Mouse (Mus musculus) CH12.LX (cell line): ENCODE measurements around the gene Abraxas1. TPM values are rescaled to one million over a fixed set of nuclear protein-coding genes. Genes with fewer than 3 reads are reported as not detected.

Source experiments
- DNase-seq: peaks from one replicate; pipeline ENCODE4 v3.0.0-alpha.2; 2013; ENCODE audit errors: extremely low read depth
- H3K27ac ChIP-seq: 2 replicates; pipeline ENCODE4 v1.5.1; 2012; ENCODE audit warnings: low read depth, mild to moderate bottlenecking, control low read depth, moderate library complexity; ENCODE audit not compliant: insufficient read depth
- H3K27me3 ChIP-seq: replicated peaks from 2 replicates; pipeline ENCODE3; 2012; ENCODE audit warnings: inconsistent platforms
- H3K36me3 ChIP-seq, 2 experiments: replicated peaks in 1 of 2; 2 replicates each; pipeline versions ENCODE3 to v1.6.1; 2012; ENCODE audit warnings: inconsistent platforms in 1 of 2, low read length in 1 of 2, mild to moderate bottlenecking in 1 of 2, mixed read lengths in 1 of 2, moderate library complexity in 1 of 2; ENCODE audit not compliant: control insufficient read depth in 1 of 2, insufficient read depth in 1 of 2
- H3K4me1 ChIP-seq, 2 experiments: 2 replicates each; pipeline ENCODE4 v1.6.1; 2012; ENCODE audit warnings: inconsistent platforms in 1 of 2, moderate library complexity in 1 of 2; ENCODE audit not compliant: insufficient read depth in 2 of 2, control insufficient read depth in 1 of 2
- H3K4me2 ChIP-seq: 2 replicates; pipeline ENCODE4 v1.6.1; 2012; ENCODE audit warnings: low read depth, mild to moderate bottlenecking, control low read depth; ENCODE audit not compliant: poor library complexity, insufficient read depth, severe bottlenecking
- H3K4me3 ChIP-seq, 3 experiments: fragments of 150-350 bp in 1 of 3; sonication (generic) in 1 of 3; replicated peaks in 1 of 3; 2 replicates each; pipeline versions ENCODE3 to v1.5.1; 2011 to 2012; ENCODE audit warnings: low read depth in 2 of 3, low read length in 2 of 3, mild to moderate bottlenecking in 2 of 3, moderate library complexity in 2 of 3, control low read depth in 1 of 3, improper control_type of control experiment in 1 of 3, inconsistent platforms in 1 of 3, mixed read lengths in 1 of 3; ENCODE audit not compliant: poor library complexity in 1 of 3
- H3K79me2 ChIP-seq: replicated peaks from 2 replicates; pipeline ENCODE4 v1.6.1; 2012; ENCODE audit warnings: mild to moderate bottlenecking, moderate library complexity; ENCODE audit not compliant: control insufficient read depth, poor library complexity, insufficient read depth, severe bottlenecking; ENCODE audit errors: extremely low read depth
- H3K9ac ChIP-seq: 2 replicates; pipeline ENCODE4 v1.6.1; 2012; ENCODE audit warnings: low read depth, mild to moderate bottlenecking, control low read depth, moderate library complexity; ENCODE audit not compliant: insufficient read depth
- H3K9me3 ChIP-seq: replicated peaks from 2 replicates; pipeline ENCODE3; 2012; ENCODE audit warnings: low read length, inconsistent platforms, mixed read lengths
- BHLHE40 ChIP-seq: IDR thresholded peaks from 2 replicates; pipeline ENCODE4 v1.6.1; 2011; ENCODE audit warnings: mild to moderate bottlenecking, low read depth, low read length, improper control_type of control experiment
- CHD1 ChIP-seq: IDR thresholded peaks from 2 replicates; pipeline ENCODE4 v1.6.1; 2012; ENCODE audit warnings: low read depth, low read length, improper control_type of control experiment, inconsistent platforms
- CTCF ChIP-seq, 2 experiments: IDR thresholded peaks in 1 of 2; conservative IDR thresholded peaks in 1 of 2; 2 replicates each; pipeline ENCODE4 v1.5.1; 2011 to 2012; ENCODE audit warnings: low read depth in 2 of 2, low read length in 2 of 2, improper control_type of control experiment in 1 of 2, inconsistent platforms in 1 of 2, mild to moderate bottlenecking in 1 of 2, moderate library complexity in 1 of 2
- E2F4 ChIP-seq: IDR thresholded peaks from 2 replicates; pipeline ENCODE4 v1.6.1; 2011; ENCODE audit warnings: low read depth, low read length, improper control_type of control experiment; ENCODE audit not compliant: insufficient replicate concordance
- ELF1 ChIP-seq: IDR thresholded peaks from 2 replicates; pipeline ENCODE4 v1.6.1; 2014; ENCODE audit warnings: low read depth, mild to moderate bottlenecking, inconsistent platforms, low read length, improper control_type of control experiment
- EP300 ChIP-seq: IDR thresholded peaks from 2 replicates; pipeline ENCODE4 v1.6.1; 2011; ENCODE audit warnings: low read length, improper control_type of control experiment
- IRF4 ChIP-seq: IDR thresholded peaks from 2 replicates; pipeline ENCODE4 v1.6.1; 2014; ENCODE audit warnings: low read depth, mild to moderate bottlenecking, inconsistent platforms, low read length, improper control_type of control experiment
- JUN ChIP-seq: IDR thresholded peaks from 2 replicates; pipeline ENCODE4 v1.6.1; 2011; ENCODE audit warnings: low read depth, mild to moderate bottlenecking, low read length, improper control_type of control experiment, moderate library complexity; ENCODE audit not compliant: insufficient read depth
- KAT2A ChIP-seq: IDR thresholded peaks from 2 replicates; pipeline ENCODE4 v1.6.1; 2012; ENCODE audit warnings: low read length, improper control_type of control experiment, inconsistent platforms; ENCODE audit not compliant: insufficient replicate concordance
- MAFK ChIP-seq: IDR thresholded peaks from 2 replicates; pipeline ENCODE4 v1.6.1; 2011; ENCODE audit warnings: low read length, improper control_type of control experiment; ENCODE audit not compliant: insufficient replicate concordance
- MAX ChIP-seq: IDR thresholded peaks from 2 replicates; pipeline ENCODE4 v1.6.1; 2011; ENCODE audit warnings: low read length, improper control_type of control experiment
- MAZ ChIP-seq: IDR thresholded peaks from 2 replicates; pipeline ENCODE4 v1.6.1; 2012; ENCODE audit warnings: low read depth, mild to moderate bottlenecking, inconsistent platforms, low read length, improper control_type of control experiment, moderate library complexity
- MEF2A ChIP-seq: IDR thresholded peaks from 2 replicates; pipeline ENCODE4 v1.6.1; 2014; ENCODE audit warnings: low read depth, mild to moderate bottlenecking, inconsistent platforms, low read length, improper control_type of control experiment, borderline replicate concordance
- MYC ChIP-seq: IDR thresholded peaks from 2 replicates; pipeline ENCODE4 v1.6.1; 2011; ENCODE audit warnings: low read depth, mild to moderate bottlenecking, improper control_type of control experiment, low read length
- NRF1 ChIP-seq: IDR thresholded peaks from 2 replicates; pipeline ENCODE4 v1.6.1; 2014; ENCODE audit warnings: low read depth, mild to moderate bottlenecking, inconsistent platforms, low read length, improper control_type of control experiment, moderate library complexity
- PAX5 ChIP-seq: IDR thresholded peaks from 2 replicates; pipeline ENCODE4 v1.6.1; 2012; ENCODE audit warnings: low read length, inconsistent platforms, mixed read lengths
- POLR2A ChIP-seq: IDR thresholded peaks from 2 replicates; pipeline ENCODE4 v1.6.1; 2011; ENCODE audit warnings: low read depth, mild to moderate bottlenecking, improper control_type of control experiment, low read length
- POLR2AphosphoS2 ChIP-seq: IDR thresholded peaks from 2 replicates; pipeline ENCODE4 v1.6.1; 2011; ENCODE audit warnings: low read depth, low read length, improper control_type of control experiment
- SMC3 ChIP-seq: IDR thresholded peaks from 2 replicates; pipeline ENCODE4 v1.6.1; 2011; ENCODE audit warnings: low read depth, low read length, improper control_type of control experiment
- UBTF ChIP-seq: IDR thresholded peaks from 2 replicates; pipeline ENCODE4 v1.6.1; 2012; ENCODE audit warnings: low read depth, mild to moderate bottlenecking, inconsistent platforms, low read length, improper control_type of control experiment, moderate library complexity
- USF1 ChIP-seq: IDR thresholded peaks from 2 replicates; pipeline ENCODE4 v1.6.1; 2014; ENCODE audit warnings: low read depth, mild to moderate bottlenecking, inconsistent platforms, low read length, improper control_type of control experiment
- ZC3H11A ChIP-seq: IDR thresholded peaks from 2 replicates; pipeline ENCODE4 v1.6.1; 2012; ENCODE audit warnings: low read depth, mild to moderate bottlenecking, inconsistent platforms, low read length, improper control_type of control experiment
- ZKSCAN1 ChIP-seq: IDR thresholded peaks from 2 replicates; pipeline ENCODE4 v1.6.1; 2012; ENCODE audit warnings: low read depth, inconsistent platforms, low read length, improper control_type of control experiment, borderline replicate concordance
- ZMIZ1 ChIP-seq: IDR thresholded peaks from 2 replicates; pipeline ENCODE4 v1.6.1; 2012; ENCODE audit warnings: low read depth, mild to moderate bottlenecking, inconsistent platforms, low read length, improper control_type of control experiment
- ZNF384 ChIP-seq: IDR thresholded peaks from 2 replicates; pipeline ENCODE4 v1.6.1; 2012; ENCODE audit warnings: low read depth, low read length, improper control_type of control experiment, inconsistent platforms
- dilution Hi-C: fragments of 300-500 bp; cut with MboI; formaldehyde crosslinking; loops from 2 replicates; pipeline ENCODE4 v1.14.3; 2020; ENCODE audit warnings: low sequenced_read_pairs; ENCODE audit not compliant: extremely low pct_unique_long_range_greater_than_20kb, extremely low pct_ligation_motif_present
- in situ Hi-C: fragments of 300-500 bp; cut with MboI; formaldehyde crosslinking; loops from 3 replicates; pipeline ENCODE4 v1.14.3; 2019; ENCODE audit warnings: low sequenced_read_pairs, low pct_ligation_motif_present, low pct_unique_long_range_greater_than_20kb, mixed read lengths
- polyA plus RNA-seq: library from polyadenylated mRNA; unstranded; fragments of >175 nt; gene quantifications from 2 replicates; pipeline ENCODE4 v1.2.1, GENCODE M21; 2012; ENCODE audit warnings: low read depth; ENCODE audit not compliant: insufficient read length
- total RNA-seq, 2 experiments: library from RNA; depleted of rRNA; stranded (reverse); fragments of 300-350 nt in 1 of 2; fragments of >200 nt in 1 of 2; gene quantifications; 2 replicates each; pipeline ENCODE4 v1.2.3; 2012 to 2014

Abraxas1 gene
- total and polyA plus RNA-seq, 3 experiments: 13.4 to 34.9 (median 30.9) TPM

GRCm38 (mm10) chr5:100787527-100787926 is 33.2 kb downstream of the Abraxas1 start:
- H3K36me3 ChIP-seq: peaks cover 47 to 96% of the 10 kb centered on the region in 2 experiments

GRCm38 (mm10) chr5:100779002-100779401 is 41.8 kb downstream of the Abraxas1 start:
- dilution Hi-C loops: no loop called here
- DNase-seq: no peak
- H3K36me3 ChIP-seq: peaks cover 54 to 89% of the 10 kb centered on the region in 2 experiments

More at GRCm38 (mm10) chr5:100787527-100787926, 33.2 kb downstream of the Abraxas1 start:
- Histone ChIP-seq H3K27ac (peak overlapping the region; percentile 7; the same call in 1 of the 2 replicates), H3K9me3 (no peaks in the 10 kb centered on the region), H3K4me3 (no peak overlapping the region), H3K4me2 (no peak overlapping the region), H3K27me3 (no peaks in the 10 kb centered on the region), H3K79me2 (no peaks in the 10 kb centered on the region), H3K4me1 (peaks cover 0 to 4% of the 10 kb centered on the region in 2 experiments; a peak in 1 of 4 replicates), H3K9ac (no peak overlapping the region)
- DNase-seq: no peak
- TF ChIP-seq JUN (no peak), MAFK (no peak), ZMIZ1 (no peak), NRF1 (no peak), POLR2A (no peak), SMC3 (no peak), POLR2AphosphoS2 (no peak), USF1 (no peak), BHLHE40 (no peak), ZNF384 (no peak)
- in situ Hi-C loops: loop anchor here (25.0 kb wide), 1 partner anchor 225 kb away; the partner anchor contains the start of gene Plac8
- dilution Hi-C loops: no loop called here

More at GRCm38 (mm10) chr5:100779002-100779401, 41.8 kb downstream of the Abraxas1 start:
- Histone ChIP-seq H3K4me3 (no peak overlapping the region), H3K27me3 (no peaks in the 10 kb centered on the region), H3K4me1 (no peaks in the 10 kb centered on the region), H3K79me2 (no peaks in the 10 kb centered on the region; the same call in 1 of the 2 replicates), H3K9ac (no peak overlapping the region), H3K9me3 (no peaks in the 10 kb centered on the region), H3K4me2 (no peak overlapping the region), H3K27ac (no peak overlapping the region)
- TF ChIP-seq CTCF (conservative IDR thresholded peaks at IDR 0.05 in 1 of 2, IDR thresholded peaks at IDR 0.05 in 1 of 2; ENCODE audit: low read depth in 2 of 2, low read length in 2 of 2): no peak
- TF ChIP-seq E2F4: no peak
- TF ChIP-seq CHD1: no peak
- TF ChIP-seq MAX: no peak
- no peak for TF ChIP-seq KAT2A
- TF ChIP-seq ZNF384: no peak
- TF ChIP-seq PAX5: no peak
- no peak for TF ChIP-seq EP300
- TF ChIP-seq MEF2A: no peak
- no peak for TF ChIP-seq MAZ
- no peak for TF ChIP-seq IRF4
- TF ChIP-seq ELF1: no peak
- TF ChIP-seq POLR2A: no peak
- no peak for TF ChIP-seq BHLHE40
- no peak for TF ChIP-seq ZKSCAN1
- no peak for TF ChIP-seq UBTF
- TF ChIP-seq MYC: no peak
- TF ChIP-seq POLR2AphosphoS2: no peak
- TF ChIP-seq ZC3H11A: no peak
- TF ChIP-seq, all 38 proteins: peak for 0
- in situ Hi-C loops: loop anchor here (10.0 to 25.0 kb wide), 2 partner anchors 64 to 217 kb away; partner anchors contain the start of genes Hpse and Plac8
